Mouse (Mus musculus) limb, embryonic 12.5 days (tissue): ENCODE data around the gene Uchl3. TPM values are rescaled to one million over a fixed set of nuclear protein-coding genes. Genes with fewer than 3 reads are reported as not detected.

Experiments used
- ATAC-seq: fragments of 200-750 bp; cut with Nextera tagmentation; 2 replicates; pipeline ENCODE4 v1.8.0; 2017; ENCODE audit warnings: low read depth, moderate TSS enrichment; ENCODE audit not compliant: insufficient number of reproducible peaks, insufficient read depth, low FRiP score, low TSS enrichment
- H3K27ac ChIP-seq: fragments of 300-500 bp; sonication (generic); 2 replicates; pipeline ENCODE4 v1.5.1; 2016; ENCODE audit warnings: mild to moderate bottlenecking, moderate library complexity
- H3K27me3 ChIP-seq: fragments of 300-500 bp; sonication (generic); 2 replicates; pipeline ENCODE4 v1.6.1; 2016; ENCODE audit warnings: mild to moderate bottlenecking, moderate library complexity
- H3K36me3 ChIP-seq: fragments of 300-500 bp; sonication (generic); 2 replicates; pipeline ENCODE4 v1.6.1; 2016; ENCODE audit warnings: mild to moderate bottlenecking, moderate library complexity
- H3K4me1 ChIP-seq: fragments of 300-500 bp; sonication (generic); replicated peaks from 2 replicates; pipeline ENCODE4 v1.6.1; 2016
- H3K4me2 ChIP-seq: fragments of 300-500 bp; sonication (generic); 2 replicates; pipeline ENCODE4 v1.6.1; 2016; ENCODE audit warnings: mild to moderate bottlenecking, moderate library complexity
- H3K4me3 ChIP-seq: fragments of 300-500 bp; sonication (generic); replicated peaks from 2 replicates; pipeline ENCODE4 v1.5.1; 2016; ENCODE audit warnings: mild to moderate bottlenecking
- H3K9ac ChIP-seq: fragments of 300-500 bp; sonication (generic); replicated peaks from 2 replicates; pipeline ENCODE4 v1.6.1; 2016; ENCODE audit warnings: mild to moderate bottlenecking, moderate library complexity
- H3K9me3 ChIP-seq: fragments of 300-500 bp; sonication (generic); 2 replicates; pipeline ENCODE4 v1.6.1; 2016; ENCODE audit warnings: mild to moderate bottlenecking, moderate library complexity
- WGBS: fragments of 180-500 bp; shearing (Covaris S2); methylation state at CpG from one replicate; pipeline ENCODE4 v1.1.7; 2016; 5-methylcytosine and 5-hydroxymethylcytosine counted together
- polyA plus RNA-seq: library from polyadenylated mRNA; unstranded; fragments of >200 nt; fragmentation: Nextera tagmentation; extraction: Ambion mirVana; gene quantifications from 2 replicates; pipeline ENCODE4 v1.2.1, GENCODE M21; 2016

Uchl3 gene
- polyA plus RNA-seq, 1 experiment from 2014 or later: 135 TPM

- Histone ChIP-seq H3K4me3 (no peak overlapping the region), H3K4me1 (no peaks in the 10 kb centered on the region; the same call in 1 of the 2 replicates), H3K9ac (no peak overlapping the region), H3K27ac (no peak overlapping the region), H3K4me2 (no peak overlapping the region), H3K36me3 (peaks cover 28% of the 10 kb centered on the region; the same call in 1 of the 2 replicates), H3K9me3 (no peaks in the 10 kb centered on the region), H3K27me3 (no peaks in the 10 kb centered on the region)
- no peak for ATAC-seq
- 89% methylated on average over 6 of the region's 6 CpGs for WGBS
These were observed 16.4 kb upstream of the Uchl3 start for GRCm38 (mm10) chr14:101637381-101637780.

GRCm38 (mm10) chr14:101640153-101640843 is 13.5 kb upstream of the Uchl3 start, which contains the start of gene Commd6:
TSS of gene Commd6 (minus strand) at chr14:101640686.
- no peaks in the 10 kb centered on the region for H3K27me3 ChIP-seq
- peak within 1 kb of the TSS; percentile 82 for H3K4me3 ChIP-seq
- H3K9ac ChIP-seq: peak within 1 kb of the TSS; percentile 73
- under 1% methylated on average over 39 of the region's 39 CpGs for WGBS
- no peaks in the 10 kb centered on the region for H3K9me3 ChIP-seq
- no peaks in the 10 kb centered on the region; the same call in 1 of the 2 replicates for H3K4me1 ChIP-seq
- peak within 1 kb of the TSS; percentile 76 for H3K4me2 ChIP-seq
- 0 out of 2 replicates have a peak, but pooled peaks cover 5% of the 10 kb centered on the region for H3K36me3 ChIP-seq
- peak within 1 kb of the TSS; percentile 66 for H3K27ac ChIP-seq
- peak; percentile 96 for ATAC-seq

GRCm38 (mm10) chr14:101644948-101645347 is 8.8 kb upstream of the Uchl3 start:
- no peaks in the 10 kb centered on the region for H3K27me3 ChIP-seq
- no peak overlapping the region for H3K4me2 ChIP-seq
- ATAC-seq: no peak
- no peaks in the 10 kb centered on the region for H3K36me3 ChIP-seq
- no peak overlapping the region for H3K4me3 ChIP-seq
- 83% methylated on average over 1 of the region's 1 CpGs for WGBS
- H3K27ac ChIP-seq: no peak overlapping the region
- no peaks in the 10 kb centered on the region for H3K4me1 ChIP-seq
- no peak overlapping the region for H3K9ac ChIP-seq
- H3K9me3 ChIP-seq: no peaks in the 10 kb centered on the region

GRCm38 (mm10) chr14:101650551-101650950 is 3.2 kb upstream of the Uchl3 start:
- Histone ChIP-seq H3K4me3 (no peak overlapping the region), H3K9me3 (no peaks in the 10 kb centered on the region), H3K27ac (no peak overlapping the region), H3K4me1 (0 out of 2 replicates have a peak, but pooled peaks cover 2% of the 10 kb centered on the region), H3K27me3 (no peaks in the 10 kb centered on the region), H3K36me3 (no peaks in the 10 kb centered on the region), H3K9ac (no peak overlapping the region), H3K4me2 (no peak overlapping the region)
- no peak for ATAC-seq
- WGBS: 77% methylated on average over 4 of the region's 4 CpGs

- no peak for ATAC-seq
- H3K9ac ChIP-seq: no peak overlapping the region
- H3K27ac ChIP-seq: no peak overlapping the region
- H3K36me3 ChIP-seq: no peaks in the 10 kb centered on the region
- H3K4me2 ChIP-seq: no peak overlapping the region
- 0 out of 2 replicates have a peak, but pooled peaks cover 2% of the 10 kb centered on the region for H3K4me1 ChIP-seq
- WGBS: 97% methylated on average over 6 of the region's 6 CpGs
- H3K4me3 ChIP-seq: no peak overlapping the region
- H3K9me3 ChIP-seq: no peaks in the 10 kb centered on the region
- no peaks in the 10 kb centered on the region for H3K27me3 ChIP-seq
These were observed 1.2 kb upstream of the Uchl3 start for GRCm38 (mm10) chr14:101652571-101652970.

GRCm38 (mm10) chr14:101654526-101654909 is 751 bp downstream of the Uchl3 start:
- peak overlapping the region; percentile 97 for H3K4me3 ChIP-seq
- under 1% methylated on average over 10 of the region's 10 CpGs for WGBS
- no peaks in the 10 kb centered on the region for H3K27me3 ChIP-seq
- no peak for ATAC-seq
- H3K36me3 ChIP-seq: no peaks in the 10 kb centered on the region
- H3K9me3 ChIP-seq: no peaks in the 10 kb centered on the region
- peak overlapping the region; percentile 88 for H3K4me2 ChIP-seq
- no peak overlapping the region for H3K27ac ChIP-seq
- 0 out of 2 replicates have a peak, but pooled peaks cover 6% of the 10 kb centered on the region for H3K4me1 ChIP-seq
- H3K9ac ChIP-seq: peak overlapping the region; percentile 82

GRCm38 (mm10) chr14:101656307-101656706 is 2.5 kb downstream of the Uchl3 start:
- H3K27ac ChIP-seq: no peak overlapping the region
- no peak for ATAC-seq
- H3K27me3 ChIP-seq: no peaks in the 10 kb centered on the region
- H3K36me3 ChIP-seq: peaks cover 7% of the 10 kb centered on the region; the same call in 1 of the 2 replicates
- WGBS: 84% methylated on average over 10 of the region's 10 CpGs
- H3K4me1 ChIP-seq: 0 out of 2 replicates have a peak, but pooled peaks cover 6% of the 10 kb centered on the region
- H3K9ac ChIP-seq: no peak overlapping the region
- no peak overlapping the region for H3K4me2 ChIP-seq
- H3K4me3 ChIP-seq: no peak overlapping the region
- H3K9me3 ChIP-seq: no peaks in the 10 kb centered on the region

GRCm38 (mm10) chr14:101661654-101662412 is 8.1 kb downstream of the Uchl3 start:
- 37% methylated on average over 3 of the region's 3 CpGs for WGBS
- ATAC-seq: no peak
- Histone ChIP-seq H3K9ac (no peak overlapping the region), H3K9me3 (no peaks in the 10 kb centered on the region), H3K27ac (no peak overlapping the region), H3K4me1 (0 out of 2 replicates have a peak, but pooled peaks cover 3% of the 10 kb centered on the region), H3K4me2 (no peak overlapping the region), H3K36me3 (peaks cover 12% of the 10 kb centered on the region; the same call in 1 of the 2 replicates), H3K27me3 (no peaks in the 10 kb centered on the region), H3K4me3 (no peak overlapping the region)

- H3K36me3 ChIP-seq: peaks cover 22% of the 10 kb centered on the region; the same call in 1 of the 2 replicates
- ATAC-seq: no peak
- H3K4me1 ChIP-seq: 0 out of 2 replicates have a peak, but pooled peaks cover under 1% of the 10 kb centered on the region
- H3K4me2 ChIP-seq: no peak overlapping the region
- WGBS: 83% methylated on average over 3 of the region's 3 CpGs
- H3K9me3 ChIP-seq: no peaks in the 10 kb centered on the region
- H3K27ac ChIP-seq: no peak overlapping the region
- no peak overlapping the region for H3K9ac ChIP-seq
- no peak overlapping the region for H3K4me3 ChIP-seq
- H3K27me3 ChIP-seq: no peaks in the 10 kb centered on the region
These were observed 10.5 kb downstream of the Uchl3 start for GRCm38 (mm10) chr14:101664274-101664673.

GRCm38 (mm10) chr14:101666056-101666455 is 12.3 kb downstream of the Uchl3 start:
- H3K36me3 ChIP-seq: peaks cover 35% of the 10 kb centered on the region
- H3K27me3 ChIP-seq: no peaks in the 10 kb centered on the region
- H3K4me2 ChIP-seq: no peak overlapping the region
- no peak overlapping the region for H3K4me3 ChIP-seq
- WGBS: 89% methylated on average over 7 of the region's 7 CpGs
- no peak overlapping the region for H3K9ac ChIP-seq
- no peaks in the 10 kb centered on the region for H3K9me3 ChIP-seq
- ATAC-seq: no peak
- no peak overlapping the region for H3K27ac ChIP-seq
- no peaks in the 10 kb centered on the region for H3K4me1 ChIP-seq

GRCm38 (mm10) chr14:101666536-101666935 is 12.8 kb downstream of the Uchl3 start:
- no peak overlapping the region for H3K4me2 ChIP-seq
- no peak overlapping the region for H3K9ac ChIP-seq
- ATAC-seq: no peak
- no peaks in the 10 kb centered on the region for H3K27me3 ChIP-seq
- H3K27ac ChIP-seq: no peak overlapping the region
- 84% methylated on average over 5 of the region's 5 CpGs for WGBS
- H3K4me1 ChIP-seq: no peaks in the 10 kb centered on the region
- no peak overlapping the region for H3K4me3 ChIP-seq
- no peaks in the 10 kb centered on the region for H3K9me3 ChIP-seq
- H3K36me3 ChIP-seq: peaks cover 34% of the 10 kb centered on the region
